Comparison of ENCODE assay signal across 8 mouse cellular contexts in genomic region chr5:147726701-147727393, GRCm38 (mm10). TPM values are rescaled to one million over a fixed set of nuclear protein-coding genes. Genes with fewer than 3 reads are reported as not detected.
DNase-seq lines count a peak whose midpoint lies in the region; ATAC-seq and TF ChIP-seq lines count a peak whose summit lies in the region.

No protein-coding gene starts in this region.

- H3K9me3 ChIP-seq in embryonic facial prominence, embryonic 14.5 days (ENCODE audit: control insufficient read depth, low read length) = no peaks in the 10 kb centered on the region
- H3K9me3 ChIP-seq in kidney, embryonic 16.5 days (ENCODE audit: low read length) = no peaks in the 10 kb centered on the region
- no peaks in the 10 kb centered on the region for H3K9me3 ChIP-seq in neural tube, embryonic 12.5 days

- 4% methylated on average over 18 of the region's 18 CpGs for WGBS in embryonic facial prominence, embryonic 14.5 days
- WGBS in kidney, embryonic 16.5 days = 2% methylated on average over 18 of the region's 18 CpGs
- 1% methylated on average over 18 of the region's 18 CpGs for WGBS in neural tube, embryonic 12.5 days

- ATAC-seq in embryonic facial prominence, embryonic 14.5 days (ENCODE audit: low read depth) = no peak
- no peak for ATAC-seq in kidney, embryonic 16.5 days (ENCODE audit: low FRiP score, low TSS enrichment)
- no peak for ATAC-seq in neural tube, embryonic 12.5 days (ENCODE audit: low FRiP score, low read depth)
- no peak for ATAC-seq in erythroblast, adult 5-6 weeks (replicated peaks; ENCODE audit: low FRiP score, poor library complexity, severe bottlenecking)
- ATAC-seq in erythroid progenitor cell, adult 5-6 weeks (replicated peaks; ENCODE audit: low FRiP score, poor library complexity, severe bottlenecking) = no peak

- no peak overlapping the region; the same call in 1 of the 2 replicates for H3K4me3 ChIP-seq in layer of hippocampus, adult 2 months
- H3K4me3 ChIP-seq in embryonic facial prominence, embryonic 14.5 days (ENCODE audit: low read depth, low read length) = peak overlapping the region; percentile 50
- peak overlapping the region; percentile 54 for H3K4me3 ChIP-seq in kidney, embryonic 16.5 days (ENCODE audit: low read length)
- no peak overlapping the region for H3K4me3 ChIP-seq in neural tube, embryonic 12.5 days

- peaks cover 15% of the 10 kb centered on the region for H3K4me1 ChIP-seq in embryonic facial prominence, embryonic 14.5 days (ENCODE audit: control insufficient read depth, insufficient read depth, low read length)
- H3K4me1 ChIP-seq in kidney, embryonic 16.5 days (ENCODE audit: insufficient read depth, low read length) = peaks cover 20% of the 10 kb centered on the region
- peaks cover 16% of the 10 kb centered on the region for H3K4me1 ChIP-seq in neural tube, embryonic 12.5 days

- no peak overlapping the region for H3K9ac ChIP-seq in embryonic facial prominence, embryonic 14.5 days (ENCODE audit: low read depth, low read length)
- H3K9ac ChIP-seq in kidney, embryonic 16.5 days (replicated peaks; ENCODE audit: low read length) = peak overlapping the region; percentile 40; the same call in 1 of the 2 replicates
- no peak overlapping the region for H3K9ac ChIP-seq in neural tube, embryonic 12.5 days

- TF ChIP-seq CTCF in layer of hippocampus, adult 2 months (conservative IDR thresholded peaks at IDR 0.05) = no peak

- no peak for DNase-seq in layer of hippocampus, adult 2 months (ENCODE audit: low spot score in 2 of 2)
- no peak for DNase-seq in layer of hippocampus, postnatal 36 days
- no peak for DNase-seq in embryonic facial prominence, embryonic 14.5 days (ENCODE audit: low spot score)
- DNase-seq in cerebellum, postnatal 25 days = no peak

- peaks cover 85% of the 10 kb centered on the region for H3K27me3 ChIP-seq in embryonic facial prominence, embryonic 14.5 days (replicated peaks; ENCODE audit: control insufficient read depth, insufficient read depth, low read length)
- H3K27me3 ChIP-seq in kidney, embryonic 16.5 days (ENCODE audit: insufficient read depth, low read length) = peaks cover 87% of the 10 kb centered on the region
- H3K27me3 ChIP-seq in neural tube, embryonic 12.5 days (replicated peaks) = peaks cover 74% of the 10 kb centered on the region

- H3K36me3 ChIP-seq in embryonic facial prominence, embryonic 14.5 days (ENCODE audit: control insufficient read depth, insufficient read depth, low read length) = no peaks in the 10 kb centered on the region
- no peaks in the 10 kb centered on the region for H3K36me3 ChIP-seq in kidney, embryonic 16.5 days (ENCODE audit: insufficient read depth, low read length)
- H3K36me3 ChIP-seq in neural tube, embryonic 12.5 days = no peaks in the 10 kb centered on the region

- H3K4me2 ChIP-seq in embryonic facial prominence, embryonic 14.5 days (ENCODE audit: low read depth, low read length) = peak overlapping the region; percentile 87
- peak overlapping the region; percentile 69 for H3K4me2 ChIP-seq in kidney, embryonic 16.5 days (replicated peaks; ENCODE audit: low read depth, low read length)
- H3K4me2 ChIP-seq in neural tube, embryonic 12.5 days (replicated peaks) = peak overlapping the region; percentile 64; the same call in 1 of the 2 replicates

- 0 out of 2 replicates have a peak overlapping the region, but pooled peaks have one; percentile 70 for H3K27ac ChIP-seq in layer of hippocampus, adult 2 months
- H3K27ac ChIP-seq in embryonic facial prominence, embryonic 14.5 days (replicated peaks; ENCODE audit: low read depth, low read length) = no peak overlapping the region
- H3K27ac ChIP-seq in kidney, embryonic 16.5 days (ENCODE audit: low read length) = no peak overlapping the region
- no peak overlapping the region for H3K27ac ChIP-seq in neural tube, embryonic 12.5 days

RNA-seq across cellular contexts. Expression of gene Flt1, which starts 1.0 kb away (rescaled TPM):
- 10 to 100 TPM; 31.7 to 34.7 TPM for total RNA-seq in layer of hippocampus, adult 2 months (2021)
- 10 to 100 TPM; 34.2 to 40.2 TPM for total RNA-seq in layer of hippocampus, postnatal 36 days (2021)
- polyA plus RNA-seq in embryonic facial prominence, embryonic 14.5 days (2014; fragmentation: Nextera tagmentation; extraction: Ambion mirVana) = 12.2 and 13.2 TPM in 2 replicates
- 19.2 and 19.7 TPM in 2 replicates for polyA plus RNA-seq in kidney, embryonic 16.5 days (2015; fragmentation: Nextera tagmentation; extraction: Ambion mirVana)
- polyA plus RNA-seq in neural tube, embryonic 12.5 days (2016; fragmentation: Nextera tagmentation; extraction: Ambion mirVana) = 12.5 and 15.6 TPM in 2 replicates
- total RNA-seq in erythroblast, adult 5-6 weeks (2015; ENCODE audit: low replicate concordance) = 0.63 and 0.77 TPM in 2 replicates
- 0.68 and 0.98 TPM in 2 replicates for total RNA-seq in erythroblast, adult 5-6 weeks (2017; ENCODE audit: low replicate concordance)
- total RNA-seq in erythroid progenitor cell, adult 5-6 weeks (2015; ENCODE audit: low replicate concordance) = 1.4 TPM in 1 of 2 replicates, not detected in the other
- total RNA-seq in erythroid progenitor cell, adult 5-6 weeks (2017; ENCODE audit: low replicate concordance) = 0.64 TPM in 1 of 2 replicates, not detected in the other

Comparison
In these comparisons a context has a peak if more than half of its experiments do, and no peak if none do; other contexts are left out.
1. H3K4me3 ChIP-seq: peak in embryonic facial prominence, embryonic 14.5 days (single experiment) and kidney, embryonic 16.5 days (single experiment); none in layer of hippocampus, adult 2 months (single experiment) and neural tube, embryonic 12.5 days (single experiment).
2. RNA of gene Flt1, which starts 1.0 kb away (total RNA-seq): 34.2 to 40.2 TPM in layer of hippocampus, postnatal 36 days and 31.7 to 34.7 TPM in layer of hippocampus, adult 2 months; 0.63 to 0.98 TPM in erythroblast, adult 5-6 weeks and 0.64 to 1.4 TPM in erythroid progenitor cell, adult 5-6 weeks; every median in the first group is over 10 times any median in the second.
3. Peak in every context shown above with its lines, with median percentiles within 50 percentile points of each other: H3K4me2 ChIP-seq.